Mouse (Mus musculus) heart, postnatal 10 days (tissue): ENCODE data around the gene 1700003F12Rik. TPM values are rescaled to one million over a fixed set of nuclear protein-coding genes. Genes with fewer than 3 reads are reported as not detected.
A peak's percentile ranks its signal among the peaks of the same experiment; 100 is the strongest.

Experiments used
- DNase-seq, 2 experiments: peaks; one replicate each; pipeline ENCODE4 v3.0.0; 2021
- intact Hi-C: fragments of 180-260 bp; cut with DNase I; formaldehyde crosslinking; loops from one replicate; pipeline ENCODE4 v1.15.1; 2025
- total RNA-seq, 2 experiments: library from RNA; stranded (reverse); gene quantifications; 2 replicates each; pipeline ENCODE4 v1.2.3; 2021

The 1700003F12Rik gene
- under 1 TPM; 0.38 to 0.40 TPM for total RNA-seq

DNA sequence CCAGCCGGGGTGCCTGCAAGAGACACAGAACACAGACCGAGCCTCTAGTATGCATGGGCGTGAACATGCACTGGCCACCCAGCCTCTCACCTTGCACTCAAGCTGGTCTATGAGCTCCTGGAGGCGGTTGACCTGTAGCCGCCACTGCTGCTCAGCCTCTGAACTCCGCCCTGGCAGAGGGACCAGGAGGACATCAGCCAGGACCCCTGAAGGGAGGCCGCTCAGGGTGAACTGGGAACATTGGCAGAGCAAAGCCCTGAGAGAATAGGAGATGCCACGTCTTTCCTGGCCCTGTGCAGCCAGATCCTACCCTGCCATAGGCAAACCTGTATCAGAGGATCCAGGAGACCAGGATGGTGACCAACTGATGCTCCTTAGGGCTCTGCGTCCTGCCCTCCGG is at the start of gene 1700003F12Rik:
Gene 1700003F12Rik (plus strand): TSS at position 375 of the 400 bp plus-strand sequence.
- intact Hi-C loops, result no loop called here
- no peak for DNase-seq

DNA sequence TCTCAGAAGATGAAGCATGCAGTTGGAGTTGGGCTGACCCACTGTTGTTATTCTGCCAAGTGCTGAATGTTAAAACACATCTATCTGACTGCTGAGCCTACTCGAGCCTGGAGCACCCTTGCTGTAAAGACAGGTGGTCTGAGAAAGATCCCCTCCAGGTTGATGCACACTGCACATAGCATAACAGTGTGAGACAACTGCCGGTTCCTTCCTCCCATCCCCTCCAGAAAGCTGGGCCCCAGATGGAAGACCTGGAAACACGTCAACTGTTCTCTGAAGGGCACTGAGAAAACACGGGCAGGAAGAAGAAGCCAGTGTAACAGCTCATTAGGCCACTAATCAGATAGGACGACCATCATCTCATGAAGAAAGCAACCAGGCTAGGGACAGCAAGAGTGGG is 48.3 kb upstream of the 1700003F12Rik start:
- intact Hi-C loops, result no loop called here
- peak; percentile 7 to 12 for DNase-seq

DNA sequence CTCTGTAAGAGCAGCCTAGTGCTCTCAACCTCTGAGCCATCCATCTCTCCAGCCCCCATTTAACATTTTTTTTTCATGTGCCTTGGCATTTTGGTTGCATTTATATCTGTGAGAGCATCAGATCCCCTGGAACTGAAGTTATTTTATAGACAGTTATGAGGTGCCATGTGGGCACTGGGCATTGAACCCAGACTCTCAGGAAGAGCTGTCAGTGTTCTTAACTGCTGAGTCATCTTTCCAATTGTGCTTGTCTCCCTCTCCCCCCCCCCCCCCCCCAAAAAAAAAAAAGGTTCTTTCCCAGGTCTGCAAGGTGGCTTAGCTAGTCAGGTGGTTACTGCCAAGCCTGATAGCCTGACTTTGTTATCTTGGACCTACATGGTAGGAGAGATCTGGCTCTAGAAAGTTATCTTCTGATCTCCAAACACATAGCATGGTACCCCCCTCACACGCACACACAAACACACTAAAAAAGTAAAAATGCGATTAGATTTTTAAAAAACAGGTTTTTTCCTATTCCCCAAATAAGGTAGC is 47.1 kb upstream of the 1700003F12Rik start:
- intact Hi-C loops, result no loop called here
- DNase-seq, result no peak

DNA sequence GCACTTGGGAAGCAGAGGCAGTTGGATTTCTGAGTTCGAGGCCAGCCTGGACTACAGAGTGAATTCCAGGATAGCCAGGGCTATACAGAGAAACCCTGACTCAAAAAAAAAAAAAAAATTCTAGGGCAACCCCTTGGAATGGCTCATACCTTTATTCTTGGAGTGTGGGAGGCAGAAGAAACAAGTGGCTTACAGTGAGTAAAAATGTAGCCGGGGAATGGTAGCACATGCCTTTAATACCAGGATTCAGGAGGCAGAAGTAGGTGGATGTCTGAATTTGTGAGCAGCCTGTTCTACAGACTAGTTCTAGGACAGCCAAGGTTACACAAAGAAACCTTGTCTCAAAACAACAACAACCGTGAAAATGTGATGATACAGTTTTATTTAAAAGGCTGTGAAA is 46.1 kb upstream of the 1700003F12Rik start:
- intact Hi-C loops, result no loop called here
- no peak for DNase-seq

DNA sequence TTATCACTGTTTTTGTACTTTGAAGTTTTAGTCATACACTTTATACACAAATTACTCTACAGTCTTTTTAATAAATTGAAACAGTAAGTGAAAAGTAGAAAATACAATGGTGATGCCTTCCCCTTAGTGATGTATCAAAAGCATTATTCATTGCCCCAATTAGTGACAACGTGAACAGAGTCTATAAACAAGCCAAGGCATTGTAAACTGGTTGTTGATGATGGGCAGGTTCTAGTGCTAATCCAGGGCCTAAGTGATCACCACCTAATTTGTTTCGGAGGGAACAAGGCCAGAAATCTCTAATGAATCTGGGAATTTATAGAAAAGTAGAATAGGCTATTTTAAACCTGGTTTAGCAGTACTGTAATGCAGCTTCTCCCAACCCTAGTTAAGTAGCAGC is 39.8 kb upstream of the 1700003F12Rik start:
- DNase-seq, result no peak
- intact Hi-C loops, result no loop called here

DNA sequence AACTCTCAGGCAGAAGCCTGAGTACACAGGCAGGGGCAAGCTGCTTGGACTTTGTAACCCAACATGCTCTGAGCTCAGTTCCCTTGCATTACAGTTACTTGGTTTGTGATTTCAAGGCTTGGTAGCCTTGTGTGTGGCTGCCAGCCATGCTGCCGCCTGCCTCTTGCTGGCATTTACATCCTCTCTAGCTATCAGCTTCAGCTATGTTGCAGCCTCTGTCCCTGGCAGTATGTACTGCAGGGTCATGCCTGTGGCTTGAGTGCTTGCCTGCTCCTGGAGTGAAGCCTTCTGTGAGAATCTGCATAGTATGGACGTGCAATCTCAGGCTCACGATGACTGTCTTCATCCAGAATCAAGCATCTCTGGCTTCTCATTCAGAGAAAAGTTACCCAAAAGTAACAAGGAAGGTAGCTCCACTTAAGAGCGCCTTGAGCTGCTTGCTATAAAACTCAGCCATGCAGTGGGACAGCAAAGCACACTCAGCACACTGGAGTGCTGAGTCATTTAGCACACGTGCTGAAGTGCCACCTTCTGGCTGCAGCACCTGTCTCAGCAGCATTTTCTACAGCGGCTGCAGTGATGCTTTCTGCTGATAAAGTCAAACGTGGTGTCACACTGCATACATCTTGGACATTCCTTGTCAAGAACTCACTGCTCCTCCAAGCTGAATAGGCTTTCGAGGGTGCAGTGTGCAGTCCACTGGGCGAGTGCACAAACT is 39.2 kb upstream of the 1700003F12Rik start:
- intact Hi-C loops, result no loop called here
- DNase-seq, result peak in 1 of 2 experiments; percentile 9

DNA sequence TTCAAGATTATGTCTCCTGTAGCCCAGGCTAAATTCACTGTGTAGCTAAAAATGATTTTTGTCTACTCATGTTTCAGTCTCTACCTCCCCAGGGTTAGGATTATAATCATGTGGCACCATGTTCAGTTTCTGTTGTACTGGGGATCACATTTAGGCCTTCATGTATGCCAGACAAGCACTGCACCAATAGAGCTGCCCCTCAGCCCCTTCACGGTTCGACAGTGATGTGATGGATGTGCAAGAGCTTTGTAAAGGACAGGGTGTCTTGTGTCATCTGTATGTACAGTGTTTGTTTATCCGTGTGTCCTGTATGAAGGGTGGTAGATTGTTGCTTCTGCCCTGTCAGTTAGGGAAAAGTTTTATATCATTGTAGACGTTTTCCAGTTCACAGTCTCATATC is 38.4 kb upstream of the 1700003F12Rik start:
- DNase-seq, result no peak
- intact Hi-C loops, result no loop called here

DNA sequence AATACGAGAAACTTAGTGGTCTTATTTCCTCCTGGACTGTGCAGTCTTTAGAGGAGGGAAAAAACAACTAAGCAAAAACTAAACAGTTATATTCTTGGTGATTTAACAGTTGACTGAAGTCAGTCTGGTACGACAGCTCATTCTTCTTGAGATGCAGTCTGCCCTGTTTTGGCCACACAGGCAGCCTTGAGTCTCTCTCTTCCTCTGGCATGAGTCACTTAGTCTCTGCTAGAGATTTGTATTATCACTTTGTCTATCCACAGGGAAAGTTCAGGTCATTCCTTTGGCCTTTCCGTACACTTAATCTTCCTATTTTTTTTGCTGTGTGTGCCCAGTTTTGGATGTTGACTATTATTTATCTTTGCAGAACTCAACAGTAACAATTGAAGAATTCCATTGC is 36.7 kb upstream of the 1700003F12Rik start:
- no peak for DNase-seq
- intact Hi-C loops, result no loop called here

DNA sequence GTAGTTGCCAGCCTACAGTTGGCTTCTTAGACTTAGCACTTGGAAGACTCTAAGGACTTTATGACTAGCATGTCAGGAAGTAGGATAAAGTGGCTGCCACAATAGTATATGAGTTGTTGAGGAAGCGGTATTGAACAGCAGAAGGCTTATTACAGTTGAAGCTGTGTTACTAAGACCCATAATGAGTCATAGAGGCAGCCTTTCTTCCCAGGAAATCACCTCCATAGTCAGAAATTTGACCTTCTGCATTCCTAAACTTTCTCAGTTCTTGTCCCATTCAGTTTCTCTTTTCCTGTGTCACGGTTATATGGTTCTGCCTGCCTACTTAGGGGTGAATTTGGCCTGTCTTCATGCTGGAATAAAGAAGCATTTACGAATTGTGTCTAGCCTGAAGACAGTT is 29.9 kb upstream of the 1700003F12Rik start:
- intact Hi-C loops, result no loop called here
- DNase-seq, result no peak

DNA sequence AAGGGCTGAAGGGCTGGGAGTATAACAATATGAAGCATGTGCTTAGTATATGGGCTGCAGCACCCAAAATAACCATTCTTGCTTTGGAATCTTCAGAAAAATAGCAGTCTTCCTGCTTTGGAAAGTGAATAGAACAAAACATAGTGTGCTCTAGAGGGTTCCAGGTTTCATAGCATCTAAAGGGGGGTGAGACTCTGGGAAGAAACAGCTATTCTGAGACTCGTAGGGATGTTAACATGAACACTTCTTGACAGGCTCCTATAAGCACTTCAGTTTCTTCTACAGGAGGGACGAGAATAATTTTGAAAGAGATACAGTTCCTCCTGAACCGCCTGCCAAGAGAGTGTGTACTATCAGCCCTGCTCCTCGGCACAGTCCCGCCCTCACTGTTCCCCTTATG is 29.5 kb upstream of the 1700003F12Rik start:
- DNase-seq, result no peak
- intact Hi-C loops, result no loop called here

DNA sequence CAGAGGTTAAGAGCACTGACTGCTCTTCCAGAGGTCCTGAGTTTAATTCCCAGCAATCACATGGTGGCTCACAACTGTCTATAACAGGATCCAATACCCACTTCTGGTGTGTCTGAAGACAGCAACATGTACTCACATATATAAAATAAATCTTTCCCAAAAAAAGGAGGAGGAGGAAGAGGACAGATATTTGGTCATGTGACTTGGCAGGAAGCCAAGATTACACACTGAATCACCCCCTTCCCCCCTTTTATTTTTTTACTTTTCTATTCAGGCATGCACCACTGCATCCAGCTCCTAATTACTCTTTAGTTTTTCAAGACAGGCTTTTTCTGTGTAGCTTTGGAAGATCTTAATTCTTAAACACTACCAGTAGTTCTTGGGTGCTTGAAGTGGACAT is 25.4 kb upstream of the 1700003F12Rik start:
- no peak for DNase-seq
- intact Hi-C loops, result no loop called here

DNA sequence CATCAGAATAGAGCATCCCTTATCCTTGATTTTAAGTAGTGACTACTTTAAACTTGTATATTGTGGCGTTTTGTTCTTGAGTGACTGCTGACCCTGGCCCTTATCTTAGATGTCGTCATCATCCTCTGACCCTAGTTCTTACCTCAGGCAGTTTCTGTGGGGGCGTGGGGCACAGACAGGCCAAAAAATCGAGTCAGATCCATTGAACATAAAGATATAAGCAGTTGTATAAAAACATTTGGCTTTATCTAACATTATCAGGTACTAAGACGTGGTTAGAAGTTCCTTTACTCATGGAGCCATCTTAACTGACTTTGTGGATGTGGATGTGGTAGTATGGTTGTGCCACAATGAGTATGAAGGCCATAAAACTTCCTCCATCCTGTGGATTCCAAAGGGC is 24.6 kb upstream of the 1700003F12Rik start:
- intact Hi-C loops, result no loop called here
- no peak for DNase-seq

DNA sequence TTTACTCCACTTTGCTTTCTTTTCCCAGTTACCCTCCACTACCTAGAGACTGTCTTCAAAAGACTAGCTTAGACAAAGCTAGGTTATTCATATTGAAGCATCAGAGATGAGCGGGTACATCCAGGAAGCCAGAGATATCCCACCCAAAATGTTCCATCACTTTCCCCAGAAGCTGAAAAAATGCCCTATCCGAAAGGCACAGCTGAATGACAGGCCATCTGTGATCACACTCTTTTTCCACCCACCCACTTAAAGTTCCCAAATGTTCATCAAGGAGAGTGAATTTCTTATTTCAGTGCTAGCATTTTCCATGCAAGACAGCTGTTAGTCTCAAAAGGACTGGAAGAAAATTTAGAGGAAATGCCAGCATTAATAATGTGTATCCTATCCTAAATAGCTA is 21.6 kb upstream of the 1700003F12Rik start:
- intact Hi-C loops, result no loop called here
- no peak for DNase-seq

DNA sequence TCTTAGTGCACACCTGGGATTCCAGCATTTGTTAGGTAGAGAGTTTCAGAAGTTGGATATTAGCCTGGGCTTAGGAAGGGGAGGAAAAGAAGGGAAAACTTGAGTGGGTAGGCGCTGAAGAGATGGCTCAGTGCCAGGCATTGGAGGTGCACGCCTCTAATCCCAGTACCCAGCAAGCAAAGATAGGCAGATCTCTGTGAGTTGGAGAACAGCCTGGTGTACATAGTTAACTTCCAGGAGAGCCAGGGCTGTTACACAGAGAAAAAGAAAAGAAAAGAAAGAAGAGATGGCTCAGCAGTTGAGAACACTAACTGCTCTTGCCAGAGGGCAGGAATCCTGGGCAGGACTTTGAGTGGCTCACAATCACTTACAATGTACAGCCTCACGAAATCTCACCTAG is 20.4 kb upstream of the 1700003F12Rik start:
- no peak for DNase-seq
- intact Hi-C loops, result no loop called here

DNA sequence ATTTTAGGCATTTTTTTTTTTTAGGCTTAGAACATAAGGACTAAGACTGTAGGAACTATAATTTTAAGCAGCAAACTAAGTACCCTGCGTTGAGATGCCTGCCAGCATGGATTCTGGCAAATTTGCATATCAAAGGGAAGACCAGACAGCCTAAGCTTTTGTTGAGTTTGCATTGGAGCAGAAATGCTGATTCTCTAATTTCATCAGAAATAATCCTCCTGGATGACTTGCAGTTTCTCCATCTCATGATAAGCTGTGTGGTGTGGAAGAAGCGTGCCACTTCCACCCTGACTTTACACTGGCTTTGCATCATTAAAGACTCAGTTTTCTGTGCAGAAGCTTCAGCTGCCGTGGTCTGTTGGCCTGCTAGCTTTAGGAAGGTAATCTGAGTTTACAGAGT is 14.0 kb upstream of the 1700003F12Rik start:
- intact Hi-C loops, result no loop called here
- DNase-seq, result no peak

DNA sequence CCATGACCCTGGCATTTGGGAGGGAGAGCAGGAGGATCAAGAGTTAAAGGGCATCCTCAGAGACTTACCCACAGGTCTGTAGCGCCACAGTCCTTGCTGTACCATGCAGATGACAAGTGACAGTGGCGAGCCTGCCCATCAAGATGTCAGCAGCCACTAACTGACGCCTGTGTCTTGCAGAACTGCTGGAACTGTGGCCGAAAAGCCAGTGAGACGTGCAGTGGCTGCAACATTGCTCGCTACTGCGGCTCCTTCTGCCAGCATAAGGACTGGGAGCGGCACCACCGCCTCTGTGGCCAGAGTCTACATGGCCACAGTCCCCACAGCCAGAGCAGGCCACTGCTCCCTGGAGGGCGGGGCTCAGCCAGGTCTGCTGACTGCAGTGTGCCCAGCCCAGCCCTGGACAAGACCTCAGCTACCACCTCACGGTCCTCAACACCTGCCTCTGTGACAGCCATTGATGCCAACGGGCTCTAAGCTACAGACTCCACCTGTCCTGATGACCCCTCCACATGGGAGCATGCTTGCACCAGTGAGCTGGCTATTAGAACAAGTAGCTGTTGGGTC is 12.1 kb upstream of the 1700003F12Rik start:
- intact Hi-C loops, result no loop called here
- DNase-seq, result no peak

DNA sequence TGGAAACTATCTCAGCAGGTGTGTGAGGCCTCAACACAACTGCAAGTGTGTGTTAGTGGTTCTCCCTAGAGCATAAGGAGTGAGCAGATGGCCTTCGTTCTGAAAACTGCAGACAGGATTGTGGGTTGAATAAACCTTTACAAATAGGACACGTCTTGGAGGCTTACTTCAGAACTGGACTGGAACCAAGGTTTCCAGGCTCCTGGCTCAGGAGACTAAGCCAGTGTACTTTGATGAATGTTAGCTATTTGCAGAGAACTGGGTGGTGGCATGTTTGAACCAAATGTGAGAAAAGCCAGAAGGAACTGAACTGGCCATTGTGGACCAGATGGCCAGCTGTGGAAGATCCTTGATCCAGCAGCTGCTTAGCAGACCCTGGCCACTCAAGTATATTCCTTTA is 8.6 kb upstream of the 1700003F12Rik start:
- peak; percentile 44 to 45 for DNase-seq
- intact Hi-C loops, result no loop called here

DNA sequence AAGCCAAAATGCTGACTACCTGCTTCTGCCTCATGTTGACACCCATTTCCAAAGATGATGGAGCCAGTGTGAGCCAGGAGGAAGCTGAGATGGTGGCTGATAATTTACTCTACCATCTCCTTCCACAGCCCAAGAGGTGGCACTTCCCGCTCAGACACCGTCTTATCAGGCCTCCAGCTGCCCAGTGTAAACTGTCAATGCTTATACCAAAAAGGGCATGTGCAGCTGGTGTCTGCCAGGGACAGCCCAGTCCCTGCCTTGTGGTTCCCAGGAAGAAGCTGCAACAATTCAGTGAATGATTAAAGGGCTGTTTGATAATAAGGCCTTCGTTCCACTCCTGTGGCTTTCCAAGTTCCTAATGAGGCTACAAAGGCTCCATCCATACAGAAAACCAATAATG is 8.2 kb upstream of the 1700003F12Rik start:
- DNase-seq, result no peak
- intact Hi-C loops, result loop anchor here (1.0 kb wide), 1 partner anchor 121 kb away; no protein-coding TSS in a partner anchor

DNA sequence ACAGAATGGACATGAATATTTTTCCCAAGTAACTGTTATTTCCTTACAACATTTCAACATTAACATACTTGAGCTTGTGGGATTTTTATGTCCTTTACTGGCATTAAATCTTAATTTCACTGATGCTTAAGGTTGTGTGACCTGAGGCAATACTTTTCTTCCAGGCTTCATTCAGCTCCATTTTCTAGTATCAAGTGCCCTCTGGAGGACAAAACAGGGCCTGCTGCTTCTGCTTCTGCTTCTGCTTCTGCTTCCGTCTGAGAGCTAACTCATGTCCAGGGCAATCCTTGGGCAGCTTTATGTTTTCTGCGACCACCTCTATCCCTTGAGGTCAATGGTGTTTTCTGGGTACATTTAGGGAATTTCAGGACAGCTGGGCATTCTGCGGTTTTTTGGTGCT is 7.2 kb upstream of the 1700003F12Rik start:
- intact Hi-C loops, result loop anchor here (1.0 kb wide), 1 partner anchor 122 kb away; no protein-coding TSS in a partner anchor
- DNase-seq, result peak; percentile 62 to 73

DNA sequence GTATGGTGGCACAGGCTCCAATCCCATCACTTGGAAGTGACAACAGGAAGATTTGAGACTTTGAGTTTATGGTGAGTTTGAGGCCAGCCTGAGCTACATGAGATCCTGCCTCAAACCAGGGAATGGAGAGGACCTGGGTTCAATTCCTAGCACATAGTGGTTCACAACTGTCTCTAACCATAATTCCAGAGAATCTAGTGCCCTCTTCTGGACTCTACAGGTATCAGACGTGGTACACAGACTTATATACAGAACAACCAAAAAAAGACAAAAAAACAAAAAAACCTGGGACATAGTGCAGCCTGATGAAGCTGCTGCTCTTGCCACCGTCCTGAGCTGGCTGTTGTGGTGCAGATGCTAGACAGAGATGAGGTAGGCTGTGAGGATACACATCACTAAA is 5.3 kb upstream of the 1700003F12Rik start:
- no peak for DNase-seq
- intact Hi-C loops, result no loop called here

DNA sequence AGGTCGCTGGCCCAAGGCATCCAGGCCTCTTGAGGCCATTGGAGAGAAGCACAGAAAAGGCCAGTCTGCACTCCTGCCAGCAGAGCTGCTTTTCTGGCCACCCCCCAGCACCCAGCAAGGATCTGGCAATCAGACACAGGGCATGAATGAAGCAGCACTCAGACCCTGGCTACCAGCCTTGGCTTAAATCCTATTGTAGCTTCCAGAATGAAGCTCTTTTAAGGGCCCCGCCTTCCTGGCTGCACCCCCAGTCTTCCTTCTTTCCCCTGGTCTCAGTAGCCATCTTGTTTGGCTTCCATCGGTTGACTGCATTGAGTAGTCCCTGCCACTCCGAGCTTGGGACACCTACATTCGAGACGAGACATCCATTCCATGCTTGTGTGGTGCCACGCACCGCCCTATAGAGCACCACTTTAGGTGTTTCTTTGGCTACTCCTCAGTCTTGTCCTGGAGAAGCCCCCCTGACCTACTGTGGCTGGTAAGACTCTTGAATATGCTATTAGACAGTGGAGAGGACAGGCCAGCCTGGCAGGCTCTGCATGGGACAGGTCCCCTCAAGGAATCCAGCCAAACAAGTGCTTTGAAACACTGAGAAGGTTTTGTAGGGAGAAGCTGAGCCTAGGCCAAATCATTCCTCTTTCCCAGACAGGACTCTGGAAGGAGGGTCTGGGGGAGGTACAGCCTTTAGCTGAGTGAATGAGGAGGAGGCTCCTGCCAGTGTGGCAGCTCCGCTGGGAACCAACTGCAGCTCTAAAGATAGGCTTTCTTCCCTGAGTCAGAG is 3.1 kb upstream of the 1700003F12Rik start:
- intact Hi-C loops, result no loop called here
- DNase-seq, result peak; percentile 86 to 88

DNA sequence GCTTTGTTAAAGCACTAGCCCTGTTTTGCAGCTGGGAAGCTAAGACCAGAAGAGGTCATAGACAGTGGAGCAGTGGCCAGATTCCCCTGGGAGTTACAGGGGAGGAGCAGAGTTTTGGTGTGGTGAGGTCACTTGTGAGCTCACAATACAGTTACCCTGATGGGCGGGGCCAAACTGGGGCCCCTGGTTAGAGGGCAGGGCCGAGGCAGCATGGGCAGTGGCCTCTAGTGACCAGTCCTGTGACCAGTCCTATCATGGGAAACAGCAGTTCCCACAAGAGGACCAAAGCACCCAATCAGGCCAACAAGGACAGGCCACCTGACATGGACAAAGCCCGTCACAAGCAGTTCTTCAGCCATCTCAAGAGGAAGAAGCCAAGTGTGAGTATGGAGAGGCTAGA is 1.8 kb downstream of the 1700003F12Rik start:
- peak; percentile 37 to 60 for DNase-seq

More for the DNA sequence above, 1.8 kb downstream of the 1700003F12Rik start:
- intact Hi-C loops, result no loop called here
